Mouse (Mus musculus) liver, postnatal 0 days (tissue): ENCODE measurements around the gene Atxn3.

Source experiments
- CTCF ChIP-seq: sonication (generic); IDR thresholded peaks from 2 replicates; pipeline ENCODE4 v1.5.1; 2016; ENCODE audit warnings: antibody characterized with exemption, low read depth
- EP300 ChIP-seq: IDR thresholded peaks from 2 replicates; pipeline ENCODE4 v1.6.1; 2016; ENCODE audit warnings: antibody characterized with exemption, low read depth, mild to moderate bottlenecking

GRCm38 (mm10) chr12:101977404-101977915 is 19.4 kb upstream of the Atxn3 start:
- TF ChIP-seq CTCF (no peak), EP300 (no peak)
